Mouse (Mus musculus): ENCODE data around the gene Cd79b.
A peak's percentile ranks its signal among the peaks of the same experiment; 100 is the strongest.
"Not testable (repeated sequence)": the region's sequence is repeated elsewhere in the genome, so short reads cannot be mapped to it uniquely, and the experiment has no call there.

The Cd79b gene

DNA sequence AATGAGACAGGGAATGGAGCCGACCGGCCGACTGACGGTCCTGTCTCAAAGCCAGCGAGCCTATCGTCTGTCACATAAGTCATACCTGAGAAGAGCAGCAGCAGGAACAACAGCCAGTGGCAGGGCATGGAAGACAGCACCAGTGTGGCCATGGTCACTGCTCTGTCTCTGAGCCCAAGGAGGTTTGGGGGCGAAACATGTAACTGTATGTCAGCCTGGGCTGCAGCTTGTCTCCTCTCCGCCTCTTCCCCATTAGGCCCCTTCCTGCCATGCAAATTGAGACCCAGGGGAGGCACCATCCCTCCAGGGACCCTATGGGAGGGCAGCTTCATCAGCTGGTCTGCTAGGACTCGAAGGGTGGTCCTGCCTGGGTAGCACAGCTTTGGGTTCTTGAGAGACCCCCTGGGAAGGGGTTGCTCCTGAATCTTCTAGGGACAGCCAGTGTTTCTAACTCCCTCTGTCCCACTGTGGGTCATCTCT lies at the start of gene Cd79b:
Gene Cd79b (minus strand): TSS at position 430 of the 480 bp plus-strand sequence.
- no peak for DNase-seq (ENCODE audit: low read depth, low spot score)

GRCm38 (mm10) chr11:106359350-106359749 lies 44.8 kb upstream of the Cd79b start:
- DNase-seq (ENCODE audit: low read depth, low spot score), result no peak

- DNase-seq (ENCODE audit: low read depth, low spot score), result no peak
Observed at GRCm38 (mm10) chr11:106355382-106356128, 41.0 kb upstream of the Cd79b start.

- DNase-seq (ENCODE audit: low read depth, low spot score), result no peak
Observed at GRCm38 (mm10) chr11:106354181-106354580, 39.6 kb upstream of the Cd79b start.

- no peak for DNase-seq (ENCODE audit: low read depth, low spot score)
Observed at GRCm38 (mm10) chr11:106353188-106353587, 38.6 kb upstream of the Cd79b start, which contains the start of gene Scn4a. Scn4a (minus strand) TSS chr11:106353288.

GRCm38 (mm10) chr11:106351941-106352340 lies 37.4 kb upstream of the Cd79b start:
- no peak for DNase-seq (ENCODE audit: low read depth, low spot score)

- no peak for DNase-seq (ENCODE audit: low read depth, low spot score)
Observed at GRCm38 (mm10) chr11:106351253-106351652, 36.7 kb upstream of the Cd79b start.

- DNase-seq (ENCODE audit: low read depth, low spot score), result peak; percentile 93
Observed at GRCm38 (mm10) chr11:106350853-106351252, 36.3 kb upstream of the Cd79b start.

GRCm38 (mm10) chr11:106349772-106350171 lies 35.2 kb upstream of the Cd79b start:
- no peak for DNase-seq (ENCODE audit: low read depth, low spot score)

DNA sequence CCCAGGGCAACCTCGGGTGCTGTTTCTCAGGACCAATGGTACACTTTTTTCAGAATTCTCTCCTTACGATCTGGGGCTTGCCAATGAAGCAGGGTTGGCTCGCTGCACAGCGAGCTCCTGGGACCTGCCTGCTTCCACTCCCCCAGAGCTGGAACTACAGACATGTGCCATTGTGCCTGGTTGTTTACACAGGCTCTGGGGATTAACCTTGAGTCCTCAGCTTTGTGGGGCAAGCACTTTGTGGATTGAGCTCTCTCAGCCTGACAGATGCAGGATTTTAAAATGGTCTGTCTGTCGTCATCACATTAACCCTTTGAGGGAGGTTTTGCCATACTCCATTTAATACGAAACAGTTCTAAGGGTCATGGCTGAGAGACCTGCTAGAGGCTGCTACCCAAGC lies 30.3 kb upstream of the Cd79b start:
- DNase-seq (ENCODE audit: low read depth, low spot score), result no peak

DNA sequence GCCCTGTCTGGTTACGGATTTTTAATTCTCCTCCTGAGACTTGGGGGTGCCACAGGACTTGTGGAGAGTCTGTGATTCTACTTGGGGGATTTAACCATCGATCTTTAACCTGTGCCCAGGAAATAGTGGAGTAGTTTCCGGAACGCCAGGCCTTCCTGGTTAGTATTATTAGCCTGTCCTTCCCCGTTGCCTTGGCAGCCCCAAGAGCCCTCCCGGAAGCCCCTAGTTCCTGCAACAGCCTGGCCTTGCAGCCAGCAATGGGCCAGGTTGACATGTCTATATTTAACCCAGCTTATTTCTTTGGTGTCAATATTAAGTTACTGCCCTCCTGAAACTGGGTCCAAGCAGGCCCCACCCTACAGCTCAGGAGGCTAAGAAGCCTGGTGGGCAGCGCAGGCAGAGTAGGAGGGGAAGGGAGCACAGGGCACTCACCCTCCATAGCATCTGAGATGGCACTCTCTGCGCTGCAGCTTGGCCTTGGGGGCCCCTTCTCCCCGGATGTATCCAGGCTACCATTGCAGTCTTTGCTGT lies 26.5 kb upstream of the Cd79b start:
- peak; percentile 73 for DNase-seq (ENCODE audit: low read depth, low spot score)

- not testable (repeated sequence) for DNase-seq (ENCODE audit: low read depth, low spot score)
Observed at GRCm38 (mm10) chr11:106339323-106339722, 24.8 kb upstream of the Cd79b start.

DNA sequence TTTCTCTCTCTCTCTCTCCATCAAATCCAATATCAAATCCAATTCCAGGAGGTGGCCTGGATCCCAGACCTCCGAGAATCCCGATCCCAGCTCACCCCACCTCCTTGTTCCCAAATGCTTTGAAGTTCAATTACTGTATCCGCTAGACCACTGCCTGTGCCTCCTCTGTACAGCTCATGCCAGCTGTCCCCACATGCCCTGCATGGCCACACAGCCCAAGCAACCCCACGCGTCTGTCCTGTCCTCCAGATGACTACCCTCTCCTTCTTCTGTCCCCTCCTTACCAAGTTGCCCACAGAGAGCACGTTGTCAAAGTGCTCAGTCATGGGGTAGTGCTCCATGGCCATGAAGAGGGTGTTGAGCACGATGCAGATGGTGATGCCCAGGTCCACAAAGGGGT lies 24.3 kb upstream of the Cd79b start:
- DNase-seq (ENCODE audit: low read depth, low spot score), result no peak

GRCm38 (mm10) chr11:106338029-106338428 lies 23.5 kb upstream of the Cd79b start:
- peak; percentile 63 for DNase-seq (ENCODE audit: low read depth, low spot score)

DNA sequence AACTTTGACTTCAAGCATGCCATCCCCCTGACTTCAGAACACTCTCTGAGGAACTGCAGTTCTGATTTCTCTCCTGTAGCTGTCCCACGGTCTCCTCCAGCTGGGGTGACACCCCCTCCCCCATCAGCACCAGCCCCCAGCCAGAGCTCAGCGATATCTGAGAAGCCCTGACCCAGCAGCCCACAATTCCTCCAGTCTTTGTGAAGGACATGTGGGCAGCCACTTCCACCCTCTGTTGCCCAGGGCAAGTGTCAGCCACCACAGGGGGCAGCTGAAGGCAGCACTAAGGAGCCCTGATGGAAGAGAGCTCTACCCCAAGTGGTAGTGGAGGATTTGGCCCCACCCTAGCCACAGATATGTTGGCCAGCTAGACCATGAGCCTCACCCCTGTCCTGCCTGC lies 19.5 kb upstream of the Cd79b start:
- peak; percentile 88 for DNase-seq (ENCODE audit: low read depth, low spot score)

DNA sequence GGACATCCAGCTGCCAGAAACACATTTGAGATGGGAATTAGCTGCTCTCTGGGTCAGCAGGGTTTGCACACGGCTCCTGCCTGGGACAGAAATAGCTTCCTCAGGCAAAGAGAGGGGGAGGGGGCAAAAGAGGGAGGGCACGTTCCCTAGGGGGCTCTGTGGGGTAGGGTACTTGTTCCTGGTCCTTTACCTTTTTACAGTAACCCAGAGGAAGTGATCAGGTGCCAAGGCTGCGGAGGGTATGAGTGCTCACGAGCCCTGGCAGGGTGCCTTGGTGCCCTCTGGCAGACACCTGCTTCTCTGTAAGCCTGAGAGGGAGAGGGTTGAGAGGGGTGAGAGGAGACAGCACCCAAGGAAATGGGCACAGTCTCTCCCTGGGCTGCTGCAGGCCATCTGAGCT lies 17.9 kb upstream of the Cd79b start:
- peak; percentile 72 for DNase-seq (ENCODE audit: low read depth, low spot score)

DNA sequence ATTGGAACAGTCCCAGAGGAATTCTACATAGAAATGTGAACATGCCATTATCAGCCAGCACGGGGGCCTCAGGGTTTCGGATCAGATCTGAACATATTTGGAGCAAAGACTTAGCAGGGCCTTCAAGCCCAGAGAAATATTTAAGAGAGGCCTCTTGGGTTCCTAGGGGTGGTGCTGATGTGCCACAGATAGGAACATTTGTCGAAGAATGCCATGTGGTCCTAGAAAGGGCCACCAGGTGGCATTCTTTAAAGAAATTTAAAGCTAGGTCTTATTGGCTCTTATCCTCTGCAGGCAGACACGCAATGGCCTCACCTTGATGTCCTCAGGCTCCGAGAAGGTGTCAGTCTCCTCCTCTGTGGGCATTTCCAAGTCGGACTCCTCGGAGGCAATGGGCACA lies 15.1 kb upstream of the Cd79b start:
- DNase-seq (ENCODE audit: low read depth, low spot score), result peak; percentile 66

GRCm38 (mm10) chr11:106329128-106329527 lies 14.6 kb upstream of the Cd79b start:
- peak; percentile 85 for DNase-seq (ENCODE audit: low read depth, low spot score)

DNA sequence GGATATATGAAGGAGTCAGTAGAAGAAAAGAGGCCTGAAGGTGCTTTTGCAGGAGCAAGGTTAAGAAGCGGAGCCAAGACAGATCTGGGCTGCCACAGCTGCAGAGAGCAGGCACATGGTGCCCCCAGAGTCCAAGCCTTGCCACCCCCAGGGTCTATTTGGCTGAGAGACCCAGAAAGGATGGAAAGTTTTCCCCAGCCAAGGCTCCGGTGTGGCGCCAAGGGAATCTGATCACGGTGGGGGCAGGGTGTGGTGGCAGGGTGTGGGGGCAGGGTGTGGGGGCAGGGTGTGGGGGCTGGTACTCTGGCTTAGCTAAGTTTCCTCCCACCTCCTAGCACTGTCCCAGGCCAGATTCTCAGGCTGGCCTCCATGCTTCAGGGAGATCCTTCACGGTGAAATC lies 14.0 kb upstream of the Cd79b start:
- DNase-seq (ENCODE audit: low read depth, low spot score), result peak; percentile 81

GRCm38 (mm10) chr11:106326475-106326874 lies 11.9 kb upstream of the Cd79b start:
- DNase-seq (ENCODE audit: low read depth, low spot score), result no peak

GRCm38 (mm10) chr11:106325566-106326206 lies 11.1 kb upstream of the Cd79b start:
- no peak for DNase-seq (ENCODE audit: low read depth, low spot score)

DNA sequence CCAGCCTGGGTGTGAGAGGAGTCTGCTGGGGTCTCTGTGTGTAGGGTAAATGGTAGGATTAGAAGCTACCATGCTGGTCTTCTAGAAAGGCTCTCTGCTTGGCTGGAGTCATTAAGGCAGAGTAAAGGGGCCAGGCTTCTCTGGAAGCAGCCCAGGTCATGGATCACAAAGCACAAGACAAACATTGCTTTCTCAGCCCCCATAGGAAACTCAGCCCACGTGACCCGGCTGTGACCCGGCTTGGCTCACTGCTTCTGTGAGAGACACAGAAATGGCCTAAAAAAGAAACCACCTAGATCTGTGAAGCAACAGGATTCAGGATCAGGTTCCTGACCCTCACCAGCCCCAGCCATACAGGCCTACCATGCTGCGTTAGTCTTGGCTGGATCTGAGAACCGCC lies 10.3 kb upstream of the Cd79b start:
- DNase-seq (ENCODE audit: low read depth, low spot score), result no peak

All from skeletal muscle tissue, adult 2 months (tissue).